Mouse (Mus musculus) neural tube, embryonic 12.5 days (tissue): Measurements from ENCODE around the gene Kbtbd12. TPM values are rescaled to one million over a fixed set of nuclear protein-coding genes. Genes with fewer than 3 reads are reported as not detected.

Experiments used
- ATAC-seq: fragments of 200-750 bp; cut with Nextera tagmentation; 2 replicates; pipeline ENCODE4 v1.8.0; 2017; ENCODE audit warnings: low read depth, mild to moderate bottlenecking, moderate TSS enrichment, moderate library complexity; ENCODE audit not compliant: low FRiP score
- H3K27ac ChIP-seq: fragments of 300-500 bp; sonication (generic); 2 replicates; pipeline ENCODE4 v1.5.1; 2016
- H3K27me3 ChIP-seq: fragments of 300-500 bp; sonication (generic); replicated peaks from 2 replicates; pipeline ENCODE4 v1.6.1; 2016; ENCODE audit warnings: mild to moderate bottlenecking
- H3K36me3 ChIP-seq: fragments of 300-500 bp; sonication (generic); 2 replicates; pipeline ENCODE4 v1.6.1; 2016; ENCODE audit warnings: mild to moderate bottlenecking
- H3K4me1 ChIP-seq: fragments of 300-500 bp; sonication (generic); 2 replicates; pipeline ENCODE4 v1.6.1; 2016
- H3K4me2 ChIP-seq: fragments of 300-500 bp; sonication (generic); replicated peaks from 2 replicates; pipeline ENCODE4 v1.6.1; 2016; ENCODE audit warnings: mild to moderate bottlenecking
- H3K4me3 ChIP-seq: fragments of 300-500 bp; sonication (generic); 2 replicates; pipeline ENCODE4 v1.5.1; 2016
- H3K9ac ChIP-seq: fragments of 300-500 bp; sonication (generic); 2 replicates; pipeline ENCODE4 v1.6.1; 2016; ENCODE audit warnings: mild to moderate bottlenecking
- H3K9me3 ChIP-seq: fragments of 300-500 bp; sonication (generic); 2 replicates; pipeline ENCODE4 v1.6.1; 2016; ENCODE audit warnings: mild to moderate bottlenecking
- WGBS: fragments of 180-500 bp; shearing (Covaris S2); methylation state at CpG from one replicate; pipeline ENCODE4 v1.1.7; 2016; 5-methylcytosine and 5-hydroxymethylcytosine counted together
- polyA plus RNA-seq: library from polyadenylated mRNA; unstranded; fragments of >200 nt; fragmentation: Nextera tagmentation; extraction: Ambion mirVana; gene quantifications from 2 replicates; pipeline ENCODE4 v1.2.1, GENCODE M21; 2016

Gene Kbtbd12
- polyA plus RNA-seq, 1 experiment from 2014 or later = not detected

DNA sequence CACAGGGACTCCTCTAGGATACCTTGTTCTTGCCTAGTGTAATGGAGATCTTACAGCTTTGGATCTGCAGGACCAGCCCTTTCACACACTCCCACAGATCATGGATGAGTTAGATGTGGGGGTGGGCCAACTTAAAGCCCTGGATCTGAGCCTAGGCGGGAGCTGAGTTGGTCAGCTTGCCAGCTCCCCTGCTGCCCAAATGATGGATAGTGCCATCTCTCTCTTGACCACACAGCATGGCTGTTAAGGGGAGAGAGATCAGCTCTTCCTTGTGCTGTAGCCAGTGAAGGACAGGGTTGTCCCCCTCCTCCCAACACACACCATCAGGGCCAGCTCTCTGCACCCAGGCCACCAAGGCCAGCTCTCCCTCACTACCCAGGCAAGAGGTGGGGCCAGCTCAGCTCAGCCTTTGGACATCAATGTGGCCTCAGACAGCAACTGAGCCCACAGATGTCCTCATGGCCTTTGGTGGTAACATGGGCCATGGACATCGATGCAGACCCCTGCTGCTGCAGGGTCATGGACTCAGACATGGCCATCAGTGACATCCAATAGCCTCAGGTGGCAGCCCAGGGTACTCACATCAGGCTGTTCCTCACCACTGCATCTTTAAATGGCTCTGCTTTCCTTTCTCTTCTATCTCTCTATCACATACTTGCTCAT is 97.5 kb downstream of the Kbtbd12 start:
- Histone ChIP-seq H3K27ac (no peak overlapping the region), H3K9me3 (no peaks in the 10 kb centered on the region), H3K36me3 (no peaks in the 10 kb centered on the region), H3K4me3 (no peak overlapping the region), H3K27me3 (no peaks in the 10 kb centered on the region), H3K4me1 (no peaks in the 10 kb centered on the region), H3K4me2 (no peak overlapping the region), H3K9ac (no peak overlapping the region)
- no peak for ATAC-seq
- 65% methylated on average over 2 of the region's 2 CpGs for WGBS

DNA sequence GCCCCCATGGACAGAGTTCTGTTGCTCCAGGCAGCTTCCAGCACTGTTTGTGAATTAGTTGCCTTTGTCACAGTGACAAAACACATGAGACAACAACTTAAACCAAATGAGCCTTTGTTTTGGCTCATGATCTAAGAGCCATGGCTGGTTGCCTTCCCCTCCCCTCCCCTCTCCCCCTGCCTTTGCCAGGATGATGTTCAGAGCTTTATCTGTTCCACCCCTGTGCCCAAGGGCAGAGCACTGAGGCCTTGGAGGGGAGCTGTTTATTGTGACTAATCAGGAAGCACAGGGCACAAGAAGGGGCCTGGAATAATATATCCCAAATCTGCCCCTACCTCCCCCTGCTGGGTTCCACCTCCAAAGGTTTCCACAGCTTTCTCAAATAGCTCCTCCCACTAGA is 107.4 kb downstream of the Kbtbd12 start:
- H3K4me3 ChIP-seq = no peak overlapping the region
- no peak overlapping the region for H3K4me2 ChIP-seq
- no peak for ATAC-seq
- no peaks in the 10 kb centered on the region for H3K9me3 ChIP-seq
- no peak overlapping the region for H3K27ac ChIP-seq
- no peaks in the 10 kb centered on the region for H3K4me1 ChIP-seq
- no peaks in the 10 kb centered on the region for H3K36me3 ChIP-seq
- no peaks in the 10 kb centered on the region for H3K27me3 ChIP-seq
- H3K9ac ChIP-seq = no peak overlapping the region

DNA sequence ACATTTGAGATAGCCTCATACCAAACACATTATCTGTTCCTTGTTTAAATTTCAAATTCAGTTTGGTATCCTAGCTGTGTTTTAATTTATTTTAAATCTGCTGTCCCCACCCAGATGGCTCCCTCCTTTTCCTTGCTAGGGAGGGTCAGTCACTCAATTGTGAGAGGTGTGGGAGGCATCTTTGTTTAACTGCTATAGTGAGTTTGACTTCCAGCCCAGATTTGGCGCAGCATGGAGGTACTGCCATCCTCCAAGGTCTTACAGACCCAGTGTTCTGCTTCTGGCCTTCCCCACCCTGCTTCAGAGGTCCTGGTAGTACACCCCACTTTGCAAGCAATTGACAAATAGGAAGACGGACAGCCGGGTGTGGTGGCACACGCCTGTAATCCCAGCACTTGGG is 113.7 kb downstream of the Kbtbd12 start:
- no peak for ATAC-seq

DNA sequence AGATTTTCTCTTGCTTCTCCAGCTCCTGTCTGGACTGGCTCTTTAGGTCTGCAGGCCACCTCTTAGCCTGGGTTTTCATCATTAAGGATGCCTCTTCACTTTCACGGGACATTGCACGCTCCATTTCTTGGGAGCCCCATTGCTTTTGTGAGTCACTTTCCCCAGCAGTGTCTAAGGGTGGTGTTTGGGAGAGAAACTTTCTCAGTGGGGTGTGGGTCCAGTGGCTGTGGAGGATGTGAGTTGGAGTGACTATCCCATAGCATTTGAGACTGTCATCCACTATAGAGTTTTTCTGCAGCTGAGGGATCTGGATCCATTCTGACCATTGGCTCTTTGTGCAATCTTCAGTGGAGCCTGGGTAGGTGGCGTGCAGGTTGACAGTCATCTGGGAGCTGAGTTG is 114.3 kb downstream of the Kbtbd12 start:
- WGBS = 85% methylated on average over 3 of the region's 3 CpGs
- no peak overlapping the region for H3K4me3 ChIP-seq
- H3K27me3 ChIP-seq = no peaks in the 10 kb centered on the region
- H3K9me3 ChIP-seq = no peaks in the 10 kb centered on the region
- no peak overlapping the region for H3K9ac ChIP-seq
- no peak for ATAC-seq
- H3K36me3 ChIP-seq = no peaks in the 10 kb centered on the region
- no peak overlapping the region for H3K27ac ChIP-seq
- H3K4me1 ChIP-seq = peaks cover 9% of the 10 kb centered on the region; the same call in 1 of the 2 replicates
- no peak overlapping the region for H3K4me2 ChIP-seq

More for the DNA sequence above, 113.7 kb downstream of the Kbtbd12 start:
- Histone ChIP-seq H3K4me3 (no peak overlapping the region), H3K27me3 (no peaks in the 10 kb centered on the region), H3K9ac (no peak overlapping the region), H3K9me3 (no peaks in the 10 kb centered on the region), H3K4me2 (no peak overlapping the region), H3K4me1 (peaks cover 9% of the 10 kb centered on the region; the same call in 1 of the 2 replicates), H3K36me3 (no peaks in the 10 kb centered on the region), H3K27ac (no peak overlapping the region)
- WGBS = 88% methylated on average over 4 of the region's 4 CpGs

DNA sequence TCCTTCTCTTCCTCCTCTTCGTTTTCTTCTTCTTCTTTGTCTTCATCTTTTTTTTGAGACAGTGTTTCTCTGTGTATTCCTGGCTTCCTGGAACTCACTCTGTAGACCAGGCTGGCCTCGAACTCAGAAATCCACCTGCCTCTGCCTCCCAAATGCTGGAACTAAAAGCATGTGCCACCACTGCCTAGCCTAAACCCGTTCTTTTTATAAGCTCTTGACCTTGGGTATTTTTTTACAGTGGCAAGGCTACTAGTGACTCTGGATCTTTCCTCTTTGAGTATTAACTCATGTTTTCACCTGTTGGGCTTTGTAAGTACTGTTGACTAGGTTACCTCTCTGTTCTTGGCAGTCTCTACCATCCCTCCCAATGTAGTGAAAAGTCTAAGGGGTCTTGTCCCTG is 114.7 kb downstream of the Kbtbd12 start:
- H3K36me3 ChIP-seq = no peaks in the 10 kb centered on the region
- H3K27me3 ChIP-seq = no peaks in the 10 kb centered on the region
- no peaks in the 10 kb centered on the region for H3K9me3 ChIP-seq
- no peak for ATAC-seq
- H3K9ac ChIP-seq = no peak overlapping the region
- no peak overlapping the region for H3K4me2 ChIP-seq
- H3K27ac ChIP-seq = no peak overlapping the region
- peaks cover 9% of the 10 kb centered on the region; the same call in 1 of the 2 replicates for H3K4me1 ChIP-seq
- H3K4me3 ChIP-seq = no peak overlapping the region
- WGBS = 69% methylated on average over 3 of the region's 3 CpGs

DNA sequence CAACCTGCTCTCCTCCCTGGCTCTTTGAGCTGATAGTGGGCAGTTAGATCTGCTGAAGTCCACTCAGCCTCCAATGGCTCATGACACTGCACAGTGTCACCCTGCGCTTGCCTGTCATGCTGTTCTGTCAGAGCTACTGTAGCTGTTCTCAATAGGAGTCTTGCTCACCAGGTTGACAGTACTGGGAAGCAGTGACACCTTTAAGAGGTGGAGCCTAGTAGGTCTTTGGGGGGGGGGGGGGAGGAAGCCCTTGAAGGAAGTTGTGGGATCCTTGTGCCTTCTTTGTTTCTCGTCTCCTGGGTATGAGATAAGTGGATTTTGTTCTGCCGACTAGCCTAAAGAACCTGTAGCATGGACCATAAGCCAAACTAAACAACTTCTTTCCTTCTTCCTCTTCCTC is 115.1 kb downstream of the Kbtbd12 start:
- H3K36me3 ChIP-seq = no peaks in the 10 kb centered on the region
- H3K27me3 ChIP-seq = no peaks in the 10 kb centered on the region
- H3K4me1 ChIP-seq = peaks cover 12% of the 10 kb centered on the region
- no peak overlapping the region for H3K4me3 ChIP-seq
- no peak overlapping the region for H3K9ac ChIP-seq
- no peaks in the 10 kb centered on the region for H3K9me3 ChIP-seq
- ATAC-seq = no peak
- H3K27ac ChIP-seq = no peak overlapping the region
- 84% methylated on average over 3 of the region's 3 CpGs for WGBS
- H3K4me2 ChIP-seq = no peak overlapping the region

DNA sequence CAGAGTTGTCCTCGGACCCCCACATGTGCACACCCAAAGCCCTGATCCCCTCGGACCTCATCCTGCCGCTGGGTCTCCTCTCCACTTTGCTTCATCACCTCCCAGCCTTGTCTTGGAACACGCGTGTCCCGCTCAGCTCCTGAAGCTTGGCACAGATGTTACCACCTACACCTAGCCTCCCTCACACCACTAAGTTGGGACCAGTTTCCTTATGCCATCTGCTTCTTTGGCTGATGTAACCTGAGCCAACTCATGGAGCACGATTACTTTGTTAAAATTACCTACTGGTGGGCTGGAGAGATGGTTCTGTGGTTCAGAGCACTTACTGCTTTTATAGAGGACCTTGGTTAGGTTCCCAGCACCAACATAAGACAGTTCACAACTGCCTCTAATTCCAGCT is 115.9 kb downstream of the Kbtbd12 start:
- peaks cover 19% of the 10 kb centered on the region for H3K4me1 ChIP-seq
- no peaks in the 10 kb centered on the region for H3K36me3 ChIP-seq
- no peaks in the 10 kb centered on the region for H3K9me3 ChIP-seq
- H3K27ac ChIP-seq = no peak overlapping the region
- no peak for ATAC-seq
- 85% methylated on average over 7 of the region's 7 CpGs for WGBS
- H3K27me3 ChIP-seq = no peaks in the 10 kb centered on the region
- H3K4me2 ChIP-seq = no peak overlapping the region
- H3K4me3 ChIP-seq = no peak overlapping the region
- no peak overlapping the region for H3K9ac ChIP-seq

DNA sequence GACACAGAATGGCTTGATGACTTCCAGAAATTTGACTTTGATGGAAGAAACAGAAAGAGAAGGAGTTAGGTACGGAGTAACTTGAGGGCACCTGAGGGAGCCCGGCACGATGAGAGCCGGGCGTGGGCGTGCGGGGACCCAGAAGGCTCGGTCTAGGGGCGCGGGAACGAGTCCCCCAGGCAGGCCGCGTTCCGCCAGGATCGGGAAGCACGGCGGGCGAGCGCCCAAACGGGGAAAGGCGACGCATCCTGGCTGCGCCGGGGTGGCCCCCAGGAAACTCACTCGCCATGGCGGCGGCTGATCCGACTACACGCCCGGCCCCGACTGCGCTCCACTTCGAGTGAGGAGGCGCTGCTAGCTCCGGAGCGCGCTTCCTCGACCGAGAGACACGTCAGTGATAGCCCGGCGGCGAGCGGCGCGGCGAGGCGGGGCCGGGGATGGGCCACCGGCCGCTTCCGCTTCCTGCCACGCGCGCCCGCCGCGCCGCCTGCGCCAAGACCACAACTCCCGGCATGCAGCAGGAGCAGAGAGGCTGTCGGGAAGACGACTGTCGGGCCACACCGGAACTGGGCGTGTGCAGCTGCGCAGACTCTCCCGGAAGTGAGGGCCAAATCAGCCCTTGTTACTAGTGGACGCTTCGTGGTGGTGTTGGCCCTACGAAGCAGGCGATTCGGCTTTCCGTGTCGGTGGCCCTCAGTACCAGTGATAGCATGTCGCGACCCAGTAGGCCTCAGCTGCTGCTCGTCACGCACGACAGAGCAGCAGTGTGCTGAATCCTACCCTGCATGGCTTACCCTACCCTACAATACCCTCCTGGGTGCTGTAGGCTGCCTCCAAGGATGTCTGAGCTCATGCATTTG is 119.1 kb downstream of the Kbtbd12 start, which contains the start of gene Sec61a1:
Gene Sec61a1, minus strand, starts transcription at position 502 of the 860 bp plus-strand sequence.
- Histone ChIP-seq H3K4me2 (peak within 1 kb of the TSS; percentile 90), H3K36me3 (peaks cover 26% of the 10 kb centered on the region), H3K4me3 (peak within 1 kb of the TSS; percentile 91), H3K27ac (peak within 1 kb of the TSS; percentile 50), H3K9me3 (no peaks in the 10 kb centered on the region), H3K9ac (peak within 1 kb of the TSS; percentile 90), H3K4me1 (peaks cover 23% of the 10 kb centered on the region), H3K27me3 (no peaks in the 10 kb centered on the region)
- ATAC-seq = peak; percentile 97
- WGBS = under 1% methylated on average over 75 of the region's 80 CpGs

DNA sequence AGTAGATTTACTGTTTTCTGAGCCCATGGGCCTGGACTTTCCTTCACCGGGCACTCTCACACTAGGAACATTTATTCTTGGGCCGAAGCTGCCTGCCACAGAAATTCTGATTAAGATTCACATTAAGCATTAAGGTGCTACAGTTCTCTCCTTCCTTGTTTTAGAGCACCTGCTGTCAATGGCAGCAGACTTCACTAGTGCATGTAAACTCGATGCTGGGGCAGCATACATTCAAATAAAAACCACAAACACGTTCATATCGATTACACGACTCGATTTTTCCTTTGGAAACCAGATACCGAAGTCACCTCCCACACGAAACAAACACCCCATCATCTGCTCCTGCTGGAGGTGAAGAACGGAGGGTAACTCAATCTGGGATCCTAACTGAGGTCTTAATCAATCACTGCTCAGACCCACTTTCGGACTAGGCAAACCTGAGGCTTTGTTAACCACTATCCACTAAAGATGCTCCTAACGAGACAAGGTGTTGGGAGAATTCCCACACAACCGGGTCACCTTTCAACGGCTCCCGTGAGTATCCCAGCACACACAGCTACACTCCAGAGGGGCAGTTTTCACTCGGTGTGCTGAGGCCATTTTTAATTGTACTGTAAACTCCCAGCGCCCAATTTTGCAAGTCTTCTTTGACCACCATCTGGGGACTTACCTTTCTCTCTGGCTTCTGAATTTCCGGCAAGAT is 119.9 kb downstream of the Kbtbd12 start:
- peaks cover 32% of the 10 kb centered on the region for H3K36me3 ChIP-seq
- WGBS = 17% methylated on average over 18 of the region's 18 CpGs
- H3K4me1 ChIP-seq = peaks cover 23% of the 10 kb centered on the region
- peak; percentile 10; the same call in 1 of the 2 replicates for ATAC-seq
- no peaks in the 10 kb centered on the region for H3K9me3 ChIP-seq
- H3K4me2 ChIP-seq = peak overlapping the region; percentile 90
- peak overlapping the region; percentile 91 for H3K4me3 ChIP-seq
- 0 out of 2 replicates have a peak overlapping the region, but pooled peaks have one; percentile 42 for H3K27ac ChIP-seq
- H3K9ac ChIP-seq = peak overlapping the region; percentile 90
- H3K27me3 ChIP-seq = no peaks in the 10 kb centered on the region

DNA sequence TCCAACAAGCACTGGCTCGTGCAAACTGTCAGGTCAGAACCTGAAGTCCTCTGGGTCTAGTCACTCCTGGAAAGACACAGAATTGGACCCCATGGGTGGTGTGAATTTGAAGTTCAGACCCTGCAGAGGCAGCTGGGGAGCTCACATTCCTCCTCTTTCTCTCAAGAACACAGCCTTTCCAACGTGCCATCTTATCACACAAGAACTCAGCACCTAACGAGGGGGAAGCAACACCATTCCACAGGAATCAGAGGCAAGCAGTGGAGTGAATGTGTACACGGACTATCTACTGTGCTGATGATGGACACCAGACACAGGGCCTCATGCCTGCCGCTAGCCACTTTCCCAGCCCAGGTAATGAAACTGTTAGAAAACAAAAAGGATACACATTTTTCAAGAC is 121.1 kb downstream of the Kbtbd12 start:
- WGBS = 85% methylated on average over 5 of the region's 5 CpGs
- H3K9ac ChIP-seq = no peak overlapping the region

DNA sequence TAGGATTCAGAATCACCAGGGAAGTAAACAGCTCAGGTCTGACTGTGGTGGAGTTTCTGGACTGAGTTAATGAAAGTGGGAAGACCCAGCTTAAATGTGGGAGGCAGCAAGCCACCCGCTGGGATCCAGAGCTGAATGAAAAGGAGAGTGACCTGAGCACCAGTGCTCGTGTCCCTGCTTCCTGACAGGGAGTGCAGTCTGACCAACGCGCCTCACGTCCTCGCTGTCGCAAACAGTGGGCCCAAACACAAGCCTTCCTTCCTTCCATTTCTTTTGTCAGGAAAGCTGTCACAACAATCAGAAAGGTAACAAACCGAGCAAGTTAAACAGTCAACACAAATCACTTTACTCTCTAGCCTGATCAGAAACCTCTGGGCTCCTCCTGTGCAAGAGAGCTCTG is 121.8 kb downstream of the Kbtbd12 start:
- H3K27me3 ChIP-seq = no peaks in the 10 kb centered on the region
- no peak overlapping the region for H3K4me3 ChIP-seq
- no peak for ATAC-seq
- no peak overlapping the region for H3K27ac ChIP-seq
- no peak overlapping the region for H3K4me2 ChIP-seq
- peaks cover 23% of the 10 kb centered on the region for H3K4me1 ChIP-seq
- WGBS = 91% methylated on average over 8 of the region's 8 CpGs
- no peak overlapping the region for H3K9ac ChIP-seq
- H3K9me3 ChIP-seq = no peaks in the 10 kb centered on the region
- peaks cover 51% of the 10 kb centered on the region for H3K36me3 ChIP-seq

More for the DNA sequence above, 121.1 kb downstream of the Kbtbd12 start:
- Histone ChIP-seq H3K4me3 (no peak overlapping the region), H3K4me1 (peaks cover 23% of the 10 kb centered on the region), H3K9me3 (no peaks in the 10 kb centered on the region), H3K27me3 (no peaks in the 10 kb centered on the region), H3K4me2 (peak overlapping the region; percentile 48; the same call in 1 of the 2 replicates), H3K27ac (no peak overlapping the region), H3K36me3 (peaks cover 44% of the 10 kb centered on the region)
- no peak for ATAC-seq

DNA sequence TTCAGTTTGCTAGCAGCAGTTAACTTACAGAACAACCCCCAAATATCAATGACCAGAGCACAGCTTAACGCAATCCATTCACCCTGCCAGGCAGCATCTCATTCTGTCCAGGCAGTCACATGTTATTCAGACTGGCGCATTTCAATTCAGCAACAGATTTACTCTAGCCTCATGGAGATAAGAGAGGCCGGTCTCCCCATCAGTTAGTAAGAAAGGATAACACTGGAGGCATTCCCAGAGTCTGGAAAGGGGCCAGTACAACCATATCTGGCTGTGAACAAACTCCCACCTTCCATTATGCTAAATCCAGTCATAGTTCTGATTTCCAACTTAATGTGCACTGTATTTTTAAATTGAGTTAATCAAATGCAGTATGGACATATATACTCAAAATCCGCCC is 123.2 kb downstream of the Kbtbd12 start:
- WGBS = 94% methylated on average over 4 of the region's 4 CpGs
- Histone ChIP-seq H3K4me2 (no peak overlapping the region), H3K36me3 (peaks cover 65% of the 10 kb centered on the region), H3K4me1 (peaks cover 19% of the 10 kb centered on the region), H3K4me3 (no peak overlapping the region), H3K9me3 (no peaks in the 10 kb centered on the region), H3K9ac (no peak overlapping the region), H3K27ac (no peak overlapping the region), H3K27me3 (no peaks in the 10 kb centered on the region)
- no peak for ATAC-seq
